Mouse (Mus musculus) midbrain, embryonic 15.5 days (tissue): ENCODE data around the gene Nectin4. TPM values are rescaled to one million over a fixed set of nuclear protein-coding genes. Genes with fewer than 3 reads are reported as not detected.
A peak's percentile ranks its signal among the peaks of the same experiment; 100 is the strongest.

Source experiments
- ATAC-seq: fragments of 200-750 bp; cut with Nextera tagmentation; replicated peaks from 2 replicates; pipeline ENCODE4 v1.8.0; 2017; ENCODE audit warnings: moderate TSS enrichment
- H3K27ac ChIP-seq: fragments of 300-500 bp; sonication (generic); 2 replicates; pipeline ENCODE4 v1.5.1; 2015; ENCODE audit warnings: mild to moderate bottlenecking, inconsistent platforms
- H3K27me3 ChIP-seq: fragments of 300-500 bp; sonication (generic); replicated peaks from 2 replicates; pipeline ENCODE4 v1.6.1; 2015; ENCODE audit warnings: inconsistent platforms
- H3K36me3 ChIP-seq: fragments of 300-500 bp; sonication (generic); replicated peaks from 2 replicates; pipeline ENCODE4 v1.6.1; 2015; ENCODE audit warnings: inconsistent platforms
- H3K4me1 ChIP-seq: fragments of 300-500 bp; sonication (generic); 2 replicates; pipeline ENCODE4 v1.6.1; 2015; ENCODE audit warnings: inconsistent platforms
- H3K4me2 ChIP-seq: fragments of 300-500 bp; sonication (generic); 2 replicates; pipeline ENCODE4 v1.6.1; 2015; ENCODE audit warnings: inconsistent platforms, mild to moderate bottlenecking, moderate library complexity
- H3K4me3 ChIP-seq: fragments of 300-500 bp; sonication (generic); 2 replicates; pipeline ENCODE4 v1.5.1; 2015; ENCODE audit warnings: mild to moderate bottlenecking, inconsistent platforms
- H3K9ac ChIP-seq: fragments of 300-500 bp; sonication (generic); 2 replicates; pipeline ENCODE4 v1.6.1; 2015; ENCODE audit warnings: mild to moderate bottlenecking, inconsistent platforms
- H3K9me3 ChIP-seq: fragments of 300-500 bp; sonication (generic); 2 replicates; pipeline ENCODE4 v1.6.1; 2016; ENCODE audit warnings: inconsistent platforms
- WGBS: fragments of 180-500 bp; shearing (Covaris S2); methylation state at CpG from one replicate; pipeline ENCODE4 v1.1.7; 2015; ENCODE audit warnings: mixed read lengths; 5-methylcytosine and 5-hydroxymethylcytosine counted together
- polyA plus RNA-seq: library from polyadenylated mRNA; unstranded; fragments of >200 nt; fragmentation: Nextera tagmentation; extraction: Ambion mirVana; gene quantifications from 2 replicates; pipeline ENCODE4 v1.2.1, GENCODE M21; 2015

Gene Nectin4
- polyA plus RNA-seq, 1 experiment from 2014 or later = 3.6 TPM

DNA sequence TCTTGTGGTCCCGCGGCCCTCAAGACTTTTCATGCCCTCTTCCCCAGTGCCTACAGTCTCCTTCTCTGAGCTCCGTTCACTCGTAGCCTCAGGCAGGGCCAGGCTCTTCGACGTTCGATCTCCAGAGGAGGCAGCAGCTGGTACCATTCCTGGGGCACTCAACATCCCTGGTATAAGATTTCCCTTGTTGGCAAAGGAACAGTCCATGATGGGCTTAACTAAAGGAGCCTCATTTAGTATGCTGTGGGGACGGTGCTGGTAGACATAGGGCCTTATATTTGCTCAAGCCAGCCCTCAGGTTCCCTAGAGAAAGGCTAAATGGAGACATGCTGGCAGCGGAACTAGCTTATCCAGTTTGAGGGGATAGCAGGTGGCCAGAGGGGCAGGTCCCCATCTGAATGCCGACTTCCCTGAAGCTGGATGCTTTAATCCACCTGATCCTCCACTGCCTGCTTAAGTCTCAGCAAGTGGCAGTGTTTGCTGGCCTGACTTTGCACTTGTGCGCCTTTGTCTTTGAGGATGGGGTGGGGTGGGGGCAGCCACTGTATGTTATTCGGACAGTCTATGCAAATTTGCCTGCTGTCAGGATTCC is 49.5 kb downstream of the Nectin4 start:
- H3K9ac ChIP-seq = no peak overlapping the region
- no peaks in the 10 kb centered on the region for H3K9me3 ChIP-seq
- WGBS = 37% methylated on average over 12 of the region's 12 CpGs
- peaks cover 5% of the 10 kb centered on the region for H3K4me1 ChIP-seq
- H3K27ac ChIP-seq = peak overlapping the region; percentile 10
- no peaks in the 10 kb centered on the region for H3K27me3 ChIP-seq
- peak; percentile 63 for ATAC-seq
- H3K4me3 ChIP-seq = no peak overlapping the region
- H3K4me2 ChIP-seq = no peak overlapping the region
- peaks cover 42% of the 10 kb centered on the region for H3K36me3 ChIP-seq

DNA sequence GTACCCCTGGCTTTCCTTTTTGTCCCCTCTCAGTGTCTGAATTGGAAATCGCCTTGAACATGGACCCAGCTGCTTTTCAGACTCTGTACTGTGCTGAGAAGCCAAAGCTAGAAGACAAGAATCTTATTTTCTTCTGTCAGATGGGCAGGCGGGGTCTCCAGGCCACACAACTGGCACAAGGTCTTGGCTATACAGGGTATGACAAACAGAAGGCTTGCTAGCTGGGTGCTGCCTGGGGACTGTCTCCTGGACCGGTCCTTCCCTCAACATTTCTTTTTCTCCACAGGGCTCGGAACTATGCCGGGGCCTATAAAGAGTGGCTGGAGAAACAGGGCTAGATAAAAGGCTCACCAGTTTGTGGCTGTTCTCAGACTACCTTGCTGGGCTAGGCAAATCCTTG is 50.0 kb downstream of the Nectin4 start:
- peak overlapping the region; percentile 10; the same call in 1 of the 2 replicates for H3K27ac ChIP-seq
- no peak overlapping the region for H3K9ac ChIP-seq
- ATAC-seq = peak; percentile 41
- peaks cover 42% of the 10 kb centered on the region for H3K36me3 ChIP-seq
- H3K4me1 ChIP-seq = 0 out of 2 replicates have a peak, but pooled peaks cover 2% of the 10 kb centered on the region
- H3K4me3 ChIP-seq = no peak overlapping the region
- no peaks in the 10 kb centered on the region for H3K9me3 ChIP-seq
- H3K4me2 ChIP-seq = no peak overlapping the region
- no peaks in the 10 kb centered on the region for H3K27me3 ChIP-seq
- WGBS = 53% methylated on average over 5 of the region's 5 CpGs

DNA sequence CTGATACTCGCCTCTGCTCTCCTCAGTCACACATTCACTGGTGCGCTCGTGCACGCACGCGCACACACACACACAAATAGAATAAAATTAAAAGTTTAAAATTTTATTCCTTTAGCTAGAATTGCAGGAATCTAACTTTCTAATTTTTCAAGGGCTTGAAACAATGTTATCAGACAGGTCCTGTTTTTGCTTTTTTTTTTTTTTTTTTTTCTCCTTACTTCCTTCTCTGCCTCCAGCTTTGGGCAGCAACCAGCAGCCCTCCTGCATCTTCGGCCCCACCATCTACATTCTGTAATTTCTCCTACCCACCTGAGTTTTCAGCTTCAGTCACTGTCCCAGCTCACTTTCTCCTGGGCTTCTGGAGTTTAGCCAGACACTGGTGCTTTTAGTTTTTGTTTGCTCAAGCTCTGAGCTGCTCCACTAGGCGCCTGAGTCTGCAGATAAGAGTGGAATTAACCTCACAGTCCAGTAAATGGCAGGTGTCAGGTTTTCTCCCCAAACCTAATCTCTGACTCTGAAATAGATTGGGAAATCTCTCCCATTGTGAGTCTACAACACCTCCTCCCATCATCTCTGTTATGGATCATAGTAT is 52.7 kb downstream of the Nectin4 start:
- Histone ChIP-seq H3K9ac (no peak overlapping the region), H3K4me1 (0 out of 2 replicates have a peak, but pooled peaks cover 2% of the 10 kb centered on the region), H3K36me3 (peaks cover 21% of the 10 kb centered on the region), H3K9me3 (no peaks in the 10 kb centered on the region), H3K4me2 (no peak overlapping the region), H3K27ac (no peak overlapping the region), H3K4me3 (no peak overlapping the region), H3K27me3 (no peaks in the 10 kb centered on the region)
- no peak for ATAC-seq
- 88% methylated on average over 8 of the region's 8 CpGs for WGBS

DNA sequence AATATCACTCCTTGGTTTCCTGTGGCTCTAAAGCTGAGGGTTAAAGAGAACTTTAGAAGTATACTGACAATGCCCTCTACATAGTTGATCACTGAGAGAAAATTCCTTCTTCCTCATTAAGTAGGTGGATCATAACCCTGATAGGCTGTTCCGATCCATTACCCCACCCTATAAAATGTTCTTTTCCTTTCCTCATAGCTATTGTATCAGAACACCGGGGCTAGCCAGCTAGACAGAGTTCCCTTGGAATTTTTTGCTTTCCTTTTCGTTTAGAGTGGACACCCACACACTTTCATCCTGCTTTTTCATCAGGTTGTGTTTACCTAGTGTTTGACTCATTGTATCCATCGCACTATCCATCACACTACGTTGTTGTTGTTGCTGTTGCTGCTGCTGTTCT is 54.7 kb downstream of the Nectin4 start:
- Histone ChIP-seq H3K27me3 (no peaks in the 10 kb centered on the region), H3K36me3 (0 out of 2 replicates have a peak, but pooled peaks cover 2% of the 10 kb centered on the region), H3K9me3 (no peaks in the 10 kb centered on the region), H3K4me3 (no peak overlapping the region), H3K4me2 (no peak overlapping the region), H3K27ac (no peak overlapping the region), H3K9ac (no peak overlapping the region), H3K4me1 (no peaks in the 10 kb centered on the region)
- 83% methylated on average over 5 of the region's 5 CpGs for WGBS
- ATAC-seq = no peak

DNA sequence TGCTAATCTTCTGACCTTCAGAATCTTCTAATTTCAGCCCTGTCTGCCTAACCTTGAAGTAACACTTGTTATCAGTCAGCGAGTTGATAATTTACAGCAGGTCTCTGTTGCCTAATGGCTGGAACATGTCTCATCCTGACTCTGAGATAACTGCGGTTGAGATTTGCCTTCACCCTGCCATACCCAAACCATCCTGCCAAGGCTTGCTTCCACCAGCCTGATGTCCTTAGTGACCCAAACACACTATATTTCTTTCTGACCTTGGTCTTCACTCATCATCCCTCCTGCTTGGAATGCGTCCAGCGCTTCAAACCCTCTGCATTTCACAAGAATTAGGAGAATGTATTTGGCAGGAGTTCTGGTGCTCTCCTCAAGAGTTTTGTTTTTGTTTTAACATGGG is 55.2 kb downstream of the Nectin4 start:
- Histone ChIP-seq H3K27me3 (no peaks in the 10 kb centered on the region), H3K4me1 (no peaks in the 10 kb centered on the region), H3K36me3 (no peaks in the 10 kb centered on the region), H3K27ac (no peak overlapping the region), H3K9ac (no peak overlapping the region), H3K4me3 (no peak overlapping the region), H3K9me3 (no peaks in the 10 kb centered on the region), H3K4me2 (no peak overlapping the region)
- 87% methylated on average over 4 of the region's 4 CpGs for WGBS
- ATAC-seq = no peak

DNA sequence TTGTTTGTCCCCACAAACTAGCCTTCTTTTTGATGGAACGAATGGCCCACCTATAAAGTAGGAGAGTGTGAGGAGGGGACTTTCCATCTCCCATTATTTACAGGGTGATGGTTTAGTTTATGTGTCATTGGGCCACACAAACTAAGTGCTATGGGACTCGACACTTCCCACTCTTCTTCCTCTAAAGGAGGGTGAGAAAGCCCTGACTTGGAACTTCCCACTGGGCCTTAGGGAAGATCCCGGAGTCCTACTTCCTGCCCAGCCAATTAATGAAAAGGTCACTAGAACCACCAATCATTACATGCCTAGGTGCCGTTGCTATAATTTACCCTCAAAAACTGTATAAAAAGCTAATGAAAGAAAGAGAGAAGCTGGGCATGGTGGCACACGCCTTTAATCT is 62.3 kb downstream of the Nectin4 start:
- WGBS = 81% methylated on average over 5 of the region's 5 CpGs
- Histone ChIP-seq H3K9ac (no peak overlapping the region), H3K36me3 (no peaks in the 10 kb centered on the region), H3K27ac (no peak overlapping the region), H3K4me1 (peaks cover 2% of the 10 kb centered on the region), H3K4me3 (no peak overlapping the region), H3K9me3 (no peaks in the 10 kb centered on the region), H3K4me2 (no peak overlapping the region), H3K27me3 (peaks cover 10% of the 10 kb centered on the region)
- no peak for ATAC-seq

DNA sequence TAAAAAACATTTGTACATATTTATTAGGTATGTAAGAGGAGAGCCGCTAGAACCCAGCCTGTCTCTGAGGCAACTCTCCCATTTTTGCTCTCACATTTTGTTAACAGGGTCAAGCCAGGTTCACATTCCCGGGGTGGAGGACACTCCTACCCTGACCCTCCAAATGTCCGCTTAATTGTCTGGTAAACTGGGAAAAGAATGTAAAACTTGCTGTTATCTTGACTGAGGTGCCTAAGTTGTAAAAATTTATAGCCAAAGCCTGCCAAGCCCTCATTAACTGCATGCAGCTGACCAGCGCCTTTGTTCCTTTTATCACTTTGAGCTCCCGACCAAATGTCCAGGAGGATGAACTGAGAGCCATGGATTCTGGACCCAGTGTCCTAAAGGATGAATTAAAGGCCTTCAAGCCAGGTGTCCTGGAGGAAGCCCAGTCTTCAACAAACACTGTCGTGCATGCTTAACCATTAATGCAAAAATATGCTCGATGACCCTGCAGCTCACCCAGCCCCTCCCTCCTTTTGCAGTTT is 65.5 kb downstream of the Nectin4 start:
- Histone ChIP-seq H3K9ac (no peak overlapping the region), H3K4me3 (no peak overlapping the region), H3K4me1 (peaks cover 9% of the 10 kb centered on the region), H3K27ac (no peak overlapping the region), H3K36me3 (no peaks in the 10 kb centered on the region), H3K4me2 (no peak overlapping the region), H3K9me3 (no peaks in the 10 kb centered on the region), H3K27me3 (peaks cover 38% of the 10 kb centered on the region)
- 70% methylated on average over 7 of the region's 7 CpGs for WGBS
- no peak for ATAC-seq

DNA sequence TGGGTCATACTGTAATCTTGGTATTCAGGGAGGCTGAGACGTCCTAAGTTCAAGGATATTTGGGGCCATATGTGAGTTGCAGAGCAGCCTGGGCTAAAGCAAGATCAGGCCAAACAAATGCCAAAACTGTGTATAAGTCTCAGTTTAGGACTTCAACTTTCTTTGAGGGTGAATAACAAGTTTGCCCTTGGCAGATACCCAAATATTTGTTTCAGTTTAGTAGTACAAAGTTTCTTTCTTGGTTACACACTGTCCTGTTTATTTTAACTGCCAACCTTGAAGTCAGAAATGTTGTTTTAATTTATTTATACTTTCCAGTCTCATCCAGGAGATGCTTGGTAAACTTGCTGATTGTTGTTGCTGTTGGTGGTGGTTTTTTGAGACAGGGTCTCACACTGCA is 66.1 kb downstream of the Nectin4 start:
- no peaks in the 10 kb centered on the region for H3K9me3 ChIP-seq
- 76% methylated on average over 1 of the region's 1 CpGs for WGBS
- H3K27ac ChIP-seq = no peak overlapping the region
- no peak overlapping the region for H3K4me2 ChIP-seq
- H3K36me3 ChIP-seq = no peaks in the 10 kb centered on the region
- peaks cover 38% of the 10 kb centered on the region for H3K27me3 ChIP-seq
- no peak overlapping the region for H3K4me3 ChIP-seq
- ATAC-seq = no peak
- H3K9ac ChIP-seq = no peak overlapping the region
- H3K4me1 ChIP-seq = peaks cover 9% of the 10 kb centered on the region

DNA sequence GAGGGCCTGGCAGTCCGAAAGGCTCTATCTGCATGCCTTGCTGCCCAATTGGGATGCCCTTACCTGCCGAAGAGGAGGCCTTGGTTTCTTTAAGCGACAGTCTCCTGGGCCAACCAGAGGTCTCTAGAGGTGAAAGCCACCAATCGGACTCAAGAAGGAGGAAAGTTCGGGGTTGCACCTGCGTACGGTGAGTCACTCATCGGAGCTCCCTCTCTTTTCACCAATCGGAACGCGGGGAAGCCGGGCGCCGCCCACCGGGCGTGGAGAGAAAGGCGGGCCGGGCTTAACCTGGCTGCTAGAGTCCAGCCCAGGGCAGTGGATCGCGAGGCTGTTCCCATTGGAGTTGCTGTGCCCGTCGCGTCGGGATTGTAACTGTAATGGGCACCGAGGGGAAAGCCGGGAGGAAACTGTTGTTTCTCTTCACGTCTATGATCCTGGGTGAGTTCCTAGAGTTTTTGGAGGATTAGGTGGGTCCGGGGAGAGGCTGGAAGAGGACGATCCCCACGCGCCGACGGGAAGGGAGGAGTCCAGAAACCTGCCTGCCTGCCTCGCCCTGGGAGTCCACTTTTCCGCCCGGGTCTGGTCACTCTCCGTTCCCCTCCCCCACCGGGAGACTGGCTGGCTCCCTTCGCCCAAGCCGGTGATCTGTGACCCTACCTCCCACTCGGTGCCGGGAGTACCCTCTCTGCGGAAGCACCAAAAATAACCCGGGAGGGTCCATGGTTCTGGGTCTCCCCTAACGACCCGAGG is 67.5 kb downstream of the Nectin4 start, which contains the start of gene F11r:
F11r (plus strand) TSS at position 272 of the 750 bp plus-strand sequence.
- Histone ChIP-seq H3K4me2 (peak within 1 kb of the TSS; percentile 53), H3K4me1 (peaks cover 9% of the 10 kb centered on the region), H3K9me3 (no peaks in the 10 kb centered on the region), H3K4me3 (peak within 1 kb of the TSS; percentile 37), H3K27ac (no peak within 1 kb of the TSS), H3K36me3 (no peaks in the 10 kb centered on the region), H3K9ac (0 out of 2 replicates have a peak within 1 kb of the TSS, but pooled peaks have one; percentile 8), H3K27me3 (peaks cover 38% of the 10 kb centered on the region)
- ATAC-seq = peak; percentile 78
- WGBS = 1% methylated on average over 44 of the region's 46 CpGs

Other genes with a start within 250 kb of the Nectin4 start
- gene Sdhc, start 219.5 kb upstream of the Nectin4 start, polyA plus RNA-seq = 286 and 289 TPM in 2 replicates
- 0.24 and 0.37 TPM in 2 replicates for gene Mpz, start 219.4 kb upstream of the Nectin4 start, polyA plus RNA-seq
- gene Pcp4l1, start 173.8 kb upstream of the Nectin4 start, polyA plus RNA-seq = 17.9 and 19.4 TPM in 2 replicates
- gene Nr1i3, start 156.1 kb upstream of the Nectin4 start, polyA plus RNA-seq = 0.23 and 0.34 TPM in 2 replicates
- 48.1 and 56.5 TPM in 2 replicates for gene Tomm40l, start 147.6 kb upstream of the Nectin4 start, polyA plus RNA-seq
- 3.4 and 11.6 TPM in 2 replicates for gene Apoa2, start 145.0 kb upstream of the Nectin4 start, polyA plus RNA-seq
- gene Fcer1g, start 135.7 kb upstream of the Nectin4 start, polyA plus RNA-seq = 27.3 and 33.2 TPM in 2 replicates
- gene Adamts4, start 119.7 kb upstream of the Nectin4 start, polyA plus RNA-seq = 7.0 and 7.1 TPM in 2 replicates
- gene Ndufs2, start 118.7 kb upstream of the Nectin4 start, polyA plus RNA-seq = 229 and 238 TPM in 2 replicates
- gene B4galt3, start 99.8 kb upstream of the Nectin4 start, polyA plus RNA-seq = 112 and 116 TPM in 2 replicates
- gene Ppox, start 88.9 kb upstream of the Nectin4 start, polyA plus RNA-seq = 48.7 and 56.2 TPM in 2 replicates
- gene Usp21, start 82.1 kb upstream of the Nectin4 start, polyA plus RNA-seq = 119 and 122 TPM in 2 replicates
- gene Ufc1, start 75.1 kb upstream of the Nectin4 start, polyA plus RNA-seq = 99.7 and 102 TPM in 2 replicates
- gene Dedd, start 41.0 kb upstream of the Nectin4 start, polyA plus RNA-seq = 52.9 and 53.5 TPM in 2 replicates
- gene Nit1, start 24.5 kb upstream of the Nectin4 start, polyA plus RNA-seq = 52.2 and 54.2 TPM in 2 replicates
- 146 and 150 TPM in 2 replicates for gene Pfdn2, start 24.4 kb upstream of the Nectin4 start, polyA plus RNA-seq
- 3.3 and 4.5 TPM in 2 replicates for gene Klhdc9, start 9.3 kb upstream of the Nectin4 start, polyA plus RNA-seq
- 0.66 and 0.87 TPM in 2 replicates for gene Arhgap30, start 18.9 kb downstream of the Nectin4 start, polyA plus RNA-seq
- gene Usf1, start 41.2 kb downstream of the Nectin4 start, polyA plus RNA-seq = 205 and 216 TPM in 2 replicates
- gene Tstd1, start 48.8 kb downstream of the Nectin4 start, polyA plus RNA-seq = 8.4 and 8.8 TPM in 2 replicates
- gene F11r, start 67.4 kb downstream of the Nectin4 start, polyA plus RNA-seq = 9.4 and 11.8 TPM in 2 replicates
- 33.1 and 34.3 TPM in 2 replicates for gene Alyref2, start 133.4 kb downstream of the Nectin4 start, polyA plus RNA-seq
- not detected in 2 replicates for gene Itln1, start 165.2 kb downstream of the Nectin4 start, polyA plus RNA-seq
- not detected in 2 replicates for gene Cd244a, start 189.1 kb downstream of the Nectin4 start, polyA plus RNA-seq
- gene Ly9, start 237.3 kb downstream of the Nectin4 start, polyA plus RNA-seq = 0.06 and 0.14 TPM in 2 replicates